ENCODE assay signal across 11 mouse cellular contexts in the genomic region with DNA sequence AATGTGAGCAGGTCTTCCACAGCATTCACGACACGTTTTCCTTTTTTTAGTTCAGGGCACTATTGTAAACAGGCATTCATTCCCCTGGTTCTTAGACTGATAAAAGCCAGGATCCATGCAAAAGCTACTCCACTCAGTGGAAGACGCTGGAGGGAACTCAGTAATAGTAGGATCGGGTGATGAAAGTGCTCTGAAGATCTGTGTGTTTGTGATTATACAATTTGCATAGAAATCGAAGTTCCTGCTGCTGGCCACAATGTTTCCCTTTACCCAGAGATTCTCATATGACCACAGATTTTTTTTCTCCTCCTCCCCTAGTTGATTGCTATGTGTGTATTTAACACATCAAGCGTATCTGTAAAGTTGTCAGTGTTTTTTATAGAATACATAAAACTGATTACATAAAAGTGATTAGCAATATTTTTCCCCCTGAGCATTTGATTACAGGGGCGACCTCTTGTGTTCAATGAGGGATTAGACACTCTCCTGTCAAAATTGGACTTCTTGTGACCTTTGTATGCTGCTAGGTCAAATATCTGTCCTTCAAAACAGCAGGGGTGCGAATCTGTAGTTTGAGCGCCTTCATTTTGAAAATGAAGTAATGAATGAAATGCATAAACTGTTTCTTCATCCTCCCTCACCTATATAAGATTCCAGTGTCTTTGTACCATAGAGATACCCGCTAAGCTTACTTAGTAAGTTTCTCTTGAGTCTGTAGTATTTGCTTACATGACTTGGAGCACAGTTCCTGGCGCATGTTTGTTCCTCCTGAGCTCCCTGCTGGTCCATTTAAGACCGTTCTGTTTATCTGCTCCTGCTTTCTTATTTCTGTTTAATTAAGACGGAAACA. TPM values are rescaled to one million over a fixed set of nuclear protein-coding genes. Genes with fewer than 3 reads are reported as not detected.
DNase-seq lines count a peak whose midpoint lies in the region; ATAC-seq and TF ChIP-seq lines count a peak whose summit lies in the region.
"Had no signal": no experiment of that assay in that cellular context is flagged by ENCODE, and none has a peak within 500 bp of the region (broad histone marks: within the 10 kb centered on the region; RNA-seq: fewer than 3 reads in every experiment).

No protein-coding gene starts in this region.

- ATAC-seq in intestine, postnatal 0 days, result no peak
- ATAC-seq in intestine, embryonic 15.5 days, result no peak
- ATAC-seq in limb, embryonic 12.5 days (ENCODE audit: insufficient number of reproducible peaks, insufficient read depth, low FRiP score, low TSS enrichment, low read depth), result no peak
- ATAC-seq: Patski had no signal

- H3K4me2 ChIP-seq in intestine, postnatal 0 days (replicated peaks; ENCODE audit: low read depth), result no peak overlapping the region
- H3K4me2 ChIP-seq in intestine, embryonic 15.5 days (replicated peaks), result no peak overlapping the region
- H3K4me2 ChIP-seq in limb, embryonic 12.5 days, result peak overlapping the region; percentile 30; the same call in 1 of the 2 replicates

- H3K36me3 ChIP-seq in intestine, postnatal 0 days (ENCODE audit: control insufficient read depth, insufficient read depth), result no peaks in the 10 kb centered on the region
- no peaks in the 10 kb centered on the region for H3K36me3 ChIP-seq in intestine, embryonic 15.5 days
- no peaks in the 10 kb centered on the region for H3K36me3 ChIP-seq in E14TG2a.4 (ENCODE audit: insufficient read depth, low read length)
- H3K36me3 ChIP-seq in limb, embryonic 12.5 days, result no peaks in the 10 kb centered on the region

- H3K4me1 ChIP-seq in intestine, postnatal 0 days (replicated peaks; ENCODE audit: control insufficient read depth, insufficient read depth, low read length), result no peaks in the 10 kb centered on the region
- peaks cover 3% of the 10 kb centered on the region for H3K4me1 ChIP-seq in intestine, embryonic 15.5 days (replicated peaks)
- peaks cover 16% of the 10 kb centered on the region for H3K4me1 ChIP-seq in E14TG2a.4 (replicated peaks; ENCODE audit: low read depth, low read length)
- H3K4me1 ChIP-seq in limb, embryonic 12.5 days (replicated peaks), result peaks cover 20% of the 10 kb centered on the region; the same call in 1 of the 2 replicates

- peak; percentile 67 for DNase-seq in brain, embryonic 14.5 days (ENCODE audit: low read depth)
- no peak for DNase-seq in thymus, postnatal 10 days (ENCODE audit: low spot score in 2 of 2)
- no peak for DNase-seq in lung, postnatal 36 days
- DNase-seq: kidney, adult 9 months; right cerebral cortex, postnatal 14 days; thymus, postnatal 14 days had no signal

- no peak overlapping the region for H3K27ac ChIP-seq in intestine, postnatal 0 days (ENCODE audit: low read depth, low read length)
- H3K27ac ChIP-seq in intestine, embryonic 15.5 days, result no peak overlapping the region
- H3K27ac ChIP-seq in limb, embryonic 12.5 days, result no peak overlapping the region

- no peak overlapping the region for H3K9ac ChIP-seq in intestine, postnatal 0 days (ENCODE audit: low read depth, low read length)
- no peak overlapping the region for H3K9ac ChIP-seq in intestine, embryonic 15.5 days
- no peak overlapping the region for H3K9ac ChIP-seq in limb, embryonic 12.5 days (replicated peaks)

- no peaks in the 10 kb centered on the region for H3K9me3 ChIP-seq in intestine, postnatal 0 days (ENCODE audit: control insufficient read depth)
- no peaks in the 10 kb centered on the region for H3K9me3 ChIP-seq in intestine, embryonic 15.5 days
- H3K9me3 ChIP-seq in E14TG2a.4 (ENCODE audit: low read length), result no peaks in the 10 kb centered on the region
- no peaks in the 10 kb centered on the region for H3K9me3 ChIP-seq in limb, embryonic 12.5 days

- H3K27me3 ChIP-seq in intestine, postnatal 0 days (replicated peaks; ENCODE audit: control insufficient read depth, insufficient read depth, low read length), result peaks cover 78% of the 10 kb centered on the region
- H3K27me3 ChIP-seq in intestine, embryonic 15.5 days (replicated peaks), result peaks cover 54% of the 10 kb centered on the region
- H3K27me3 ChIP-seq in E14TG2a.4 (ENCODE audit: insufficient read depth, low read length), result peaks cover 63% of the 10 kb centered on the region
- peaks cover 69% of the 10 kb centered on the region for H3K27me3 ChIP-seq in limb, embryonic 12.5 days

- 22% methylated on average over 13 of the region's 13 CpGs for WGBS in intestine, postnatal 0 days
- WGBS in intestine, embryonic 15.5 days, result 20% methylated on average over 13 of the region's 13 CpGs
- WGBS in limb, embryonic 12.5 days, result 9% methylated on average over 13 of the region's 13 CpGs

- TF ChIP-seq CTCF in intestine, postnatal 0 days (IDR thresholded peaks at IDR 0.05; ENCODE audit: low read depth), result peak; percentile 54
- peak; percentile 34 for TF ChIP-seq CTCF in E14TG2a.4 (conservative IDR thresholded peaks at IDR 0.05; ENCODE audit: low read length)
- peak; percentile 25; the same call in 1 of the 2 replicates for TF ChIP-seq CTCF in brain, embryonic 14.5 days (IDR thresholded peaks at IDR 0.05; ENCODE audit: borderline replicate concordance, extremely low read depth, insufficient read depth, insufficient read length)

- no peak for TF ChIP-seq POLR2A in brain, embryonic 14.5 days (IDR thresholded peaks at IDR 0.05; ENCODE audit: borderline replicate concordance, extremely low read depth, insufficient read depth, insufficient read length, poor library complexity, severe bottlenecking)

- no peak overlapping the region for H3K4me3 ChIP-seq in intestine, postnatal 0 days (ENCODE audit: low read depth, low read length)
- H3K4me3 ChIP-seq in intestine, embryonic 15.5 days (replicated peaks), result no peak overlapping the region
- H3K4me3 ChIP-seq in E14TG2a.4 (replicated peaks; ENCODE audit: low read length), result no peak overlapping the region
- no peak overlapping the region; the same call in 1 of the 2 replicates for H3K4me3 ChIP-seq in limb, embryonic 12.5 days (replicated peaks)

RNA-seq across cellular contexts. Expression of gene Isl1, which starts 2.6 kb away (rescaled TPM):
- 1.4 and 2.4 TPM in 2 replicates for polyA plus RNA-seq in intestine, postnatal 0 days (2015; fragmentation: Nextera tagmentation; extraction: Ambion mirVana)
- 9.6 and 11.2 TPM in 2 replicates for polyA plus RNA-seq in intestine, embryonic 15.5 days (2015; fragmentation: Nextera tagmentation; extraction: Ambion mirVana)
- 48.6 and 71.9 TPM in 2 replicates for polyA plus RNA-seq in brain, embryonic 14.5 days (2012; rRNA removed)
- 8.9 and 16.7 TPM in 2 replicates for polyA plus RNA-seq in limb, embryonic 12.5 days (2016; fragmentation: Nextera tagmentation; extraction: Ambion mirVana)
- polyA plus RNA-seq: Patski had no signal
